Mouse (Mus musculus): ENCODE data around the gene Tatdn2. TPM values are rescaled to one million over a fixed set of nuclear protein-coding genes. Genes with fewer than 3 reads are reported as not detected.

Tatdn2 gene
- polyA plus RNA-seq, 1 experiment from 2014 or later, result 0.97 TPM

GRCm38 (mm10) chr6:113743111-113743510 lies 46.3 kb downstream of the Tatdn2 start:
- ATAC-seq (ENCODE audit: insufficient read depth, low FRiP score, low TSS enrichment), result no peak
- Histone ChIP-seq H3K9ac (ENCODE audit: low read length) (no peak overlapping the region), H3K4me1 (ENCODE audit: control insufficient read depth, insufficient read depth, low read length) (no peaks in the 10 kb centered on the region), H3K9me3 (ENCODE audit: control insufficient read depth, low read length) (no peaks in the 10 kb centered on the region), H3K36me3 (ENCODE audit: control insufficient read depth, insufficient read depth, low read length) (peaks cover under 1% of the 10 kb centered on the region), H3K27me3 (ENCODE audit: control insufficient read depth, insufficient read depth, low read length) (no peaks in the 10 kb centered on the region), H3K27ac (ENCODE audit: low read depth, low read length) (no peak overlapping the region), H3K4me2 (ENCODE audit: low read depth) (no peak overlapping the region), H3K4me3 (ENCODE audit: low read depth, low read length) (no peak overlapping the region)
- DNase-seq (ENCODE audit: low spot score), result no peak
- 59% methylated on average over 1 of the region's 1 CpGs for WGBS

GRCm38 (mm10) chr6:113745117-113745516 lies 48.3 kb downstream of the Tatdn2 start:
- DNase-seq (ENCODE audit: low spot score) (no peak), ATAC-seq (ENCODE audit: insufficient read depth, low FRiP score, low TSS enrichment) (no peak)
- H3K4me1 ChIP-seq (ENCODE audit: control insufficient read depth, insufficient read depth, low read length), result no peaks in the 10 kb centered on the region

GRCm38 (mm10) chr6:113747284-113747683 lies 50.4 kb downstream of the Tatdn2 start:
- H3K27ac ChIP-seq (ENCODE audit: low read depth, low read length), result no peak overlapping the region
- H3K27me3 ChIP-seq (ENCODE audit: control insufficient read depth, insufficient read depth, low read length), result no peaks in the 10 kb centered on the region
- H3K4me2 ChIP-seq (ENCODE audit: low read depth), result no peak overlapping the region
- ATAC-seq (ENCODE audit: insufficient read depth, low FRiP score, low TSS enrichment), result no peak
- WGBS, result 88% methylated on average over 14 of the region's 14 CpGs
- DNase-seq (ENCODE audit: low spot score), result no peak
- H3K9ac ChIP-seq (ENCODE audit: low read length), result no peak overlapping the region
- H3K4me1 ChIP-seq (ENCODE audit: control insufficient read depth, insufficient read depth, low read length), result no peaks in the 10 kb centered on the region
- no peaks in the 10 kb centered on the region for H3K36me3 ChIP-seq (ENCODE audit: control insufficient read depth, insufficient read depth, low read length)
- no peak overlapping the region for H3K4me3 ChIP-seq (ENCODE audit: low read depth, low read length)
- H3K9me3 ChIP-seq (ENCODE audit: control insufficient read depth, low read length), result no peaks in the 10 kb centered on the region

More at GRCm38 (mm10) chr6:113745117-113745516, 48.3 kb downstream of the Tatdn2 start:
- no peak overlapping the region for H3K4me2 ChIP-seq (ENCODE audit: low read depth)
- H3K27me3 ChIP-seq (ENCODE audit: control insufficient read depth, insufficient read depth, low read length), result no peaks in the 10 kb centered on the region
- H3K4me3 ChIP-seq (ENCODE audit: low read depth, low read length), result no peak overlapping the region
- H3K9ac ChIP-seq (ENCODE audit: low read length), result no peak overlapping the region
- no peaks in the 10 kb centered on the region for H3K36me3 ChIP-seq (ENCODE audit: control insufficient read depth, insufficient read depth, low read length)
- H3K9me3 ChIP-seq (ENCODE audit: control insufficient read depth, low read length), result no peaks in the 10 kb centered on the region
- H3K27ac ChIP-seq (ENCODE audit: low read depth, low read length), result no peak overlapping the region

GRCm38 (mm10) chr6:113748351-113748750 lies 51.5 kb downstream of the Tatdn2 start:
- WGBS, result 34% methylated on average over 26 of the region's 26 CpGs
- Histone ChIP-seq H3K4me3 (ENCODE audit: low read depth, low read length) (no peak overlapping the region), H3K4me2 (ENCODE audit: low read depth) (no peak overlapping the region), H3K36me3 (ENCODE audit: control insufficient read depth, insufficient read depth, low read length) (no peaks in the 10 kb centered on the region), H3K4me1 (ENCODE audit: control insufficient read depth, insufficient read depth, low read length) (no peaks in the 10 kb centered on the region), H3K27ac (ENCODE audit: low read depth, low read length) (no peak overlapping the region), H3K27me3 (ENCODE audit: control insufficient read depth, insufficient read depth, low read length) (no peaks in the 10 kb centered on the region), H3K9me3 (ENCODE audit: control insufficient read depth, low read length) (no peaks in the 10 kb centered on the region), H3K9ac (ENCODE audit: low read length) (0 out of 2 replicates have a peak overlapping the region, but pooled peaks have one; percentile 5)
- ATAC-seq (ENCODE audit: insufficient read depth, low FRiP score, low TSS enrichment), result no peak
- DNase-seq (ENCODE audit: low spot score), result no peak

GRCm38 (mm10) chr6:113749119-113749685 lies 52.4 kb downstream of the Tatdn2 start:
- Histone ChIP-seq H3K9me3 (ENCODE audit: control insufficient read depth, low read length) (no peaks in the 10 kb centered on the region), H3K4me3 (ENCODE audit: low read depth, low read length) (no peak overlapping the region), H3K27ac (ENCODE audit: low read depth, low read length) (no peak overlapping the region), H3K9ac (ENCODE audit: low read length) (no peak overlapping the region), H3K4me2 (ENCODE audit: low read depth) (no peak overlapping the region), H3K36me3 (ENCODE audit: control insufficient read depth, insufficient read depth, low read length) (no peaks in the 10 kb centered on the region), H3K27me3 (ENCODE audit: control insufficient read depth, insufficient read depth, low read length) (no peaks in the 10 kb centered on the region), H3K4me1 (ENCODE audit: control insufficient read depth, insufficient read depth, low read length) (no peaks in the 10 kb centered on the region)
- no peak for ATAC-seq (ENCODE audit: insufficient read depth, low FRiP score, low TSS enrichment)
- WGBS, result 71% methylated on average over 17 of the region's 17 CpGs
- no peak for DNase-seq (ENCODE audit: low spot score)

Small RNAs within 50 kb of the gene (microRNA-seq; reads per million reads assigned to microRNA genes)
- gene Mir7042, result not detected

Other genes with a start within 250 kb of the Tatdn2 start
- 0.77 and 0.78 TPM in 2 replicates for gene Il17re, start 238.6 kb upstream of the Tatdn2 start, polyA plus RNA-seq (2014; fragmentation: Nextera tagmentation; extraction: Ambion mirVana)
- 3.2 and 3.4 TPM in 2 replicates for gene Il17rc, start 225.6 kb upstream of the Tatdn2 start, polyA plus RNA-seq (2014; fragmentation: Nextera tagmentation; extraction: Ambion mirVana)
- gene Creld1, start 213.8 kb upstream of the Tatdn2 start, polyA plus RNA-seq (2014; fragmentation: Nextera tagmentation; extraction: Ambion mirVana), result 33.6 and 41.1 TPM in 2 replicates
- 0.91 and 0.94 TPM in 2 replicates for gene Prrt3, start 195.1 kb upstream of the Tatdn2 start, polyA plus RNA-seq (2014; fragmentation: Nextera tagmentation; extraction: Ambion mirVana)
- gene Emc3, start 165.4 kb upstream of the Tatdn2 start, polyA plus RNA-seq (2014; fragmentation: Nextera tagmentation; extraction: Ambion mirVana), result 82.4 and 89.4 TPM in 2 replicates
- gene Fancd2, start 165.4 kb upstream of the Tatdn2 start, polyA plus RNA-seq (2014; fragmentation: Nextera tagmentation; extraction: Ambion mirVana), result 13.6 and 15.7 TPM in 2 replicates
- not detected in 2 replicates for gene Fancd2os, start 96.3 kb upstream of the Tatdn2 start, polyA plus RNA-seq (2014; fragmentation: Nextera tagmentation; extraction: Ambion mirVana)
- 220 and 232 TPM in 2 replicates for gene Brk1, start 92.3 kb upstream of the Tatdn2 start, polyA plus RNA-seq (2014; fragmentation: Nextera tagmentation; extraction: Ambion mirVana)
- gene Vhl, start 73.1 kb upstream of the Tatdn2 start, polyA plus RNA-seq (2014; fragmentation: Nextera tagmentation; extraction: Ambion mirVana), result 64.9 and 68.2 TPM in 2 replicates
- 2.4 and 2.6 TPM in 2 replicates for gene Irak2, start 58.6 kb upstream of the Tatdn2 start, polyA plus RNA-seq (2014; fragmentation: Nextera tagmentation; extraction: Ambion mirVana)
- 0.39 TPM in 1 of 2 replicates, not detected in the other for gene Ghrl, start 22.8 kb downstream of the Tatdn2 start, polyA plus RNA-seq (2014; fragmentation: Nextera tagmentation; extraction: Ambion mirVana)
- 302 and 309 TPM in 2 replicates for gene Sec13, start 43.7 kb downstream of the Tatdn2 start, polyA plus RNA-seq (2014; fragmentation: Nextera tagmentation; extraction: Ambion mirVana)

Data from neural tube, embryonic 11.5 days (tissue).